Mouse (Mus musculus) heart, embryonic 10.5 days (tissue): ENCODE measurements around the gene Arid1b. TPM values are rescaled to one million over a fixed set of nuclear protein-coding genes. Genes with fewer than 3 reads are reported as not detected.

Source experiments
- DNase-seq: peaks from one replicate; pipeline ENCODE4 v3.0.0-alpha.2; 2017; ENCODE audit warnings: low spot score
- H3K27ac ChIP-seq: fragments of 300-500 bp; sonication (generic); 2 replicates; pipeline ENCODE4 v1.5.1; 2016; ENCODE audit warnings: mild to moderate bottlenecking
- H3K27me3 ChIP-seq: fragments of 300-500 bp; sonication (generic); 2 replicates; pipeline ENCODE4 v1.6.1; 2016; ENCODE audit warnings: mild to moderate bottlenecking; ENCODE audit not compliant: poor library complexity, insufficient read depth, severe bottlenecking
- H3K36me3 ChIP-seq: fragments of 300-500 bp; sonication (generic); 2 replicates; pipeline ENCODE4 v1.6.1; 2016; ENCODE audit warnings: mild to moderate bottlenecking, moderate library complexity
- H3K4me1 ChIP-seq: fragments of 300-500 bp; sonication (generic); 2 replicates; pipeline ENCODE4 v1.6.1; 2016; ENCODE audit warnings: mild to moderate bottlenecking
- H3K4me3 ChIP-seq: fragments of 300-500 bp; sonication (generic); 2 replicates; pipeline ENCODE4 v1.5.1; 2016; ENCODE audit warnings: mild to moderate bottlenecking, moderate library complexity
- H3K9me3 ChIP-seq: fragments of 300-500 bp; sonication (generic); 2 replicates; pipeline ENCODE4 v1.6.1; 2016; ENCODE audit warnings: mild to moderate bottlenecking, moderate library complexity
- WGBS: fragments of 180-500 bp; shearing (Covaris S2); methylation state at CpG from one replicate; pipeline ENCODE4 v1.1.7; 2016; 5-methylcytosine and 5-hydroxymethylcytosine counted together
- polyA plus RNA-seq: library from polyadenylated mRNA; unstranded; fragments of >200 nt; fragmentation: Nextera tagmentation; extraction: Ambion mirVana; gene quantifications from 2 replicates; pipeline ENCODE4 v1.2.1, GENCODE M21; 2016

Arid1b gene
- polyA plus RNA-seq, 1 experiment from 2014 or later, result 8.4 TPM

GRCm38 (mm10) chr17:5170321-5170720, 176.2 kb downstream of the Arid1b start:
- peak; percentile 71 for DNase-seq
- peaks cover 19% of the 10 kb centered on the region for H3K4me1 ChIP-seq
- H3K27ac ChIP-seq, result no peak overlapping the region
- H3K36me3 ChIP-seq, result no peaks in the 10 kb centered on the region
- 93% methylated on average over 12 of the region's 12 CpGs for WGBS
- H3K9me3 ChIP-seq, result no peaks in the 10 kb centered on the region
- no peaks in the 10 kb centered on the region for H3K27me3 ChIP-seq
- H3K4me3 ChIP-seq, result no peak overlapping the region

GRCm38 (mm10) chr17:5171467-5171866, 177.3 kb downstream of the Arid1b start:
- no peaks in the 10 kb centered on the region for H3K27me3 ChIP-seq
- H3K4me3 ChIP-seq, result no peak overlapping the region
- H3K9me3 ChIP-seq, result no peaks in the 10 kb centered on the region
- no peaks in the 10 kb centered on the region for H3K36me3 ChIP-seq
- H3K4me1 ChIP-seq, result peaks cover 26% of the 10 kb centered on the region
- no peak overlapping the region for H3K27ac ChIP-seq
- DNase-seq, result no peak
- WGBS, result 88% methylated on average over 5 of the region's 5 CpGs

GRCm38 (mm10) chr17:5174426-5175020, 180.4 kb downstream of the Arid1b start:
- Histone ChIP-seq H3K4me1 (peaks cover 39% of the 10 kb centered on the region), H3K4me3 (no peak overlapping the region), H3K9me3 (no peaks in the 10 kb centered on the region), H3K36me3 (no peaks in the 10 kb centered on the region), H3K27me3 (no peaks in the 10 kb centered on the region), H3K27ac (no peak overlapping the region)
- DNase-seq, result peak; percentile 73
- 65% methylated on average over 6 of the region's 6 CpGs for WGBS

DNA sequence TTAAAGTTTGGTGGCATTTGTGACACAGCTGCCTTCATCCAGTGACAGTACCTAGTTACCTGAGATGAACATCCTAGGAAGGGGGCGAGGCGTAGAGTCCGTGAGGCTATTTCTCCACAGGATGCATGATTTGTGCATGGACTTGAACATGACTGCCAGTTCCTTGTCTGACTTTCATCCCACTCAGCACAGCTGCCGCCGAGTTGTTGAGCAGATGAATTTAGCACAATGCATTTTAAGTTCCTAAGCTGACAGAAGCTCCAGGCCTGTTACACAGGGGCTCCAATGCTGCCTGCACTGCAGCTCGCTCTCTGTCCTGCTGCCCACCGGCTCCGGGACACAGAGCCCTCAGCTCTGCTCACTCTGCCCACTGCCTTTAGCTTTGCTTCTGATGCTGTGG, 181.4 kb downstream of the Arid1b start:
- 89% methylated on average over 8 of the region's 8 CpGs for WGBS
- Histone ChIP-seq H3K27me3 (no peaks in the 10 kb centered on the region), H3K36me3 (no peaks in the 10 kb centered on the region), H3K4me1 (peaks cover 45% of the 10 kb centered on the region), H3K9me3 (no peaks in the 10 kb centered on the region), H3K4me3 (no peak overlapping the region), H3K27ac (no peak overlapping the region)
- no peak for DNase-seq

GRCm38 (mm10) chr17:5176315-5176714, 182.2 kb downstream of the Arid1b start:
- H3K4me1 ChIP-seq, result peaks cover 45% of the 10 kb centered on the region
- H3K36me3 ChIP-seq, result no peaks in the 10 kb centered on the region
- no peak overlapping the region for H3K4me3 ChIP-seq
- no peak for DNase-seq
- H3K9me3 ChIP-seq, result no peaks in the 10 kb centered on the region
- H3K27ac ChIP-seq, result no peak overlapping the region
- WGBS, result 91% methylated on average over 2 of the region's 2 CpGs
- H3K27me3 ChIP-seq, result no peaks in the 10 kb centered on the region

- H3K4me1 ChIP-seq, result peaks cover 41% of the 10 kb centered on the region
- H3K36me3 ChIP-seq, result no peaks in the 10 kb centered on the region
- no peak for DNase-seq
- no peaks in the 10 kb centered on the region for H3K9me3 ChIP-seq
- no peak overlapping the region for H3K4me3 ChIP-seq
- 78% methylated on average over 10 of the region's 10 CpGs for WGBS
- H3K27me3 ChIP-seq, result no peaks in the 10 kb centered on the region
- H3K27ac ChIP-seq, result no peak overlapping the region
Observed at GRCm38 (mm10) chr17:5178534-5178933, 184.4 kb downstream of the Arid1b start.

GRCm38 (mm10) chr17:5179004-5179403, 184.9 kb downstream of the Arid1b start:
- no peaks in the 10 kb centered on the region for H3K27me3 ChIP-seq
- no peak overlapping the region for H3K4me3 ChIP-seq
- DNase-seq, result no peak
- peaks cover 38% of the 10 kb centered on the region for H3K4me1 ChIP-seq
- WGBS, result 26% methylated on average over 7 of the region's 7 CpGs
- no peak overlapping the region for H3K27ac ChIP-seq
- H3K36me3 ChIP-seq, result no peaks in the 10 kb centered on the region
- H3K9me3 ChIP-seq, result no peaks in the 10 kb centered on the region

DNA sequence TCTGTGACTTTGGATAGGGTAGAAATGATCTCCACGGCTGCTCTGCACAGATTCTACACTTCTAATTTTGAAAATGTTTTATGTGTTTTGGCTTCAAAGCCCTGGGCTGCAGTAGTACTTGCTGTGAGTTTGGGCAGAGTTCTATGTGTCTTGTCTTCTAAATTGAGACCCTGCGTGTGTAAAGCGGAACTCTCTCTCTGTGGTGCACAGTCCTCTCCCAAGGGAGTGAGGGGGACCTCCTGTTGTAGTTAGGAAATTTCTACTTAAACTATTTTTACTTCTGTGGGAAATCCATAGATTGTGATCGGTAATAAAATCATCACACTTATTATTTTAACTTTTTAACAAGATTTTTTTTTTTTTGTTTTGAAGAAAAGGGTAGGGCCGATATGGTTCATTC, 185.3 kb downstream of the Arid1b start:
- Histone ChIP-seq H3K4me1 (peaks cover 35% of the 10 kb centered on the region), H3K27me3 (no peaks in the 10 kb centered on the region), H3K27ac (no peak overlapping the region), H3K4me3 (no peak overlapping the region), H3K36me3 (no peaks in the 10 kb centered on the region), H3K9me3 (no peaks in the 10 kb centered on the region)
- 76% methylated on average over 5 of the region's 5 CpGs for WGBS
- DNase-seq, result no peak

DNA sequence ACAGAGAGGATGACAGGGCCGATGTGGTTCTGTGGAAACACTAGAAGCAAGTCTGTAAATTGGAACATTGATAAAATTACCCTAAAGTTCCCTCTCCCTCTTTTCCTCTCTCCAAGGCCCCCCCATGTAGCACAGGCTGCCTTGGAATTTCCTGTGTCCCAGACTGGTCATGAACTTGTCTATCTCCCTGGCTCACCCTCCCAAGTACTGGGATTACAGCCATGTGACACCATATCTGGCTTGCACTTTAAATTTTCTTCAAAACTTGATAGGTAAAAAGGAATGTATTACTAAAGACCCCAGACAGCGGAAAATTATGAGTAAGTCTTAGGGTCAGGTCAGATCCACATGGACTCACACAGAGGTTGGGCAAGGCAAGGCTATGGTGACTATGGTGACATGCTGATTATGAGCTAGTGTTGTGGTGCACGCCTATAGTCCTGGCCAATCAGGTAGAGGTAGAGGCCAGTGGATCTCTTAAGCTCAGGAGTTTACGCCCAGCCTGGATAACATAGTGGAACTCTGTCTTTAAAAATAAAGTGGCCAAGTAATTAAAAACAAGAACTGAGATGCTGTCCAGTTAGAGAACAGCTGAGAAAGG, 185.9 kb downstream of the Arid1b start:
- no peak for DNase-seq
- Histone ChIP-seq H3K27ac (no peak overlapping the region), H3K4me1 (peaks cover 35% of the 10 kb centered on the region), H3K27me3 (no peaks in the 10 kb centered on the region), H3K36me3 (no peaks in the 10 kb centered on the region), H3K4me3 (no peak overlapping the region), H3K9me3 (no peaks in the 10 kb centered on the region)
- 85% methylated on average over 4 of the region's 4 CpGs for WGBS

- no peaks in the 10 kb centered on the region for H3K9me3 ChIP-seq
- WGBS, result 84% methylated on average over 6 of the region's 6 CpGs
- H3K4me1 ChIP-seq, result peaks cover 32% of the 10 kb centered on the region
- H3K4me3 ChIP-seq, result no peak overlapping the region
- no peak for DNase-seq
- H3K27me3 ChIP-seq, result no peaks in the 10 kb centered on the region
- H3K27ac ChIP-seq, result no peak overlapping the region
- H3K36me3 ChIP-seq, result no peaks in the 10 kb centered on the region
Observed at GRCm38 (mm10) chr17:5180925-5181324, 186.8 kb downstream of the Arid1b start.

GRCm38 (mm10) chr17:5182493-5182892, 188.4 kb downstream of the Arid1b start:
- no peak for DNase-seq
- peaks cover 29% of the 10 kb centered on the region for H3K4me1 ChIP-seq
- H3K36me3 ChIP-seq, result no peaks in the 10 kb centered on the region
- 79% methylated on average over 4 of the region's 4 CpGs for WGBS
- H3K27ac ChIP-seq, result no peak overlapping the region
- no peaks in the 10 kb centered on the region for H3K27me3 ChIP-seq
- no peaks in the 10 kb centered on the region for H3K9me3 ChIP-seq
- H3K4me3 ChIP-seq, result no peak overlapping the region

DNA sequence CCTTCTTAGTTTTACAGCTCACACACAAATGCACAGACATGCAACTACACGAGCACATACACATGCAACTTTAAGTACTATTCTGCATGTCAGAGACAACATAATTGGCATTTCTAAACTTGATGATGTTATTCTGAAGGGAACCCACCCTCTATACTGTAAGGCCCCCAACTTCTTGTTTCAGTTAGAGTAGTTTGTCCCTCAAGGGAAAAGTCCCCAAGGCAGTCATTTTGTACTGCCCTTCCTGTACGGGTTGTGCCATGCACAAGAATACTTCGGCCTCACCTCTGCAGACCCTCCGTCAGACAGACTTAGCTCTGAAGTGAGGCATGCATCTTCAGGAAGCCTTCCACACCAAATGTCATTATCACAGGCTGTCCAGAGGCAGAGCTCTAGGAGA, 191.4 kb downstream of the Arid1b start:
- 75% methylated on average over 4 of the region's 4 CpGs for WGBS
- Histone ChIP-seq H3K9me3 (no peaks in the 10 kb centered on the region), H3K27ac (no peak overlapping the region), H3K27me3 (no peaks in the 10 kb centered on the region), H3K4me3 (no peak overlapping the region), H3K4me1 (peaks cover 23% of the 10 kb centered on the region), H3K36me3 (no peaks in the 10 kb centered on the region)
- DNase-seq, result no peak

GRCm38 (mm10) chr17:5187546-5187945, 193.4 kb downstream of the Arid1b start:
- Histone ChIP-seq H3K27me3 (no peaks in the 10 kb centered on the region), H3K36me3 (no peaks in the 10 kb centered on the region), H3K4me1 (peaks cover 23% of the 10 kb centered on the region), H3K9me3 (no peaks in the 10 kb centered on the region), H3K27ac (no peak overlapping the region), H3K4me3 (no peak overlapping the region)
- DNase-seq, result no peak
- 77% methylated on average over 2 of the region's 2 CpGs for WGBS

GRCm38 (mm10) chr17:5188400-5188799, 194.3 kb downstream of the Arid1b start:
- WGBS, result 75% methylated on average over 7 of the region's 7 CpGs
- no peaks in the 10 kb centered on the region for H3K27me3 ChIP-seq
- no peak overlapping the region for H3K27ac ChIP-seq
- DNase-seq, result no peak
- no peak overlapping the region for H3K4me3 ChIP-seq
- no peaks in the 10 kb centered on the region for H3K36me3 ChIP-seq
- no peaks in the 10 kb centered on the region for H3K9me3 ChIP-seq
- peaks cover 22% of the 10 kb centered on the region for H3K4me1 ChIP-seq
